Mouse (Mus musculus): ENCODE results near the gene Selenbp2. TPM values are rescaled to one million over a fixed set of nuclear protein-coding genes. Genes with fewer than 3 reads are reported as not detected.
"Not testable (repeated sequence)": the region's sequence is repeated elsewhere in the genome, so short reads cannot be mapped to it uniquely, and the experiment has no call there.

The Selenbp2 gene
- total RNA-seq, 2 experiments from 2014 or later, result not detected

DNA sequence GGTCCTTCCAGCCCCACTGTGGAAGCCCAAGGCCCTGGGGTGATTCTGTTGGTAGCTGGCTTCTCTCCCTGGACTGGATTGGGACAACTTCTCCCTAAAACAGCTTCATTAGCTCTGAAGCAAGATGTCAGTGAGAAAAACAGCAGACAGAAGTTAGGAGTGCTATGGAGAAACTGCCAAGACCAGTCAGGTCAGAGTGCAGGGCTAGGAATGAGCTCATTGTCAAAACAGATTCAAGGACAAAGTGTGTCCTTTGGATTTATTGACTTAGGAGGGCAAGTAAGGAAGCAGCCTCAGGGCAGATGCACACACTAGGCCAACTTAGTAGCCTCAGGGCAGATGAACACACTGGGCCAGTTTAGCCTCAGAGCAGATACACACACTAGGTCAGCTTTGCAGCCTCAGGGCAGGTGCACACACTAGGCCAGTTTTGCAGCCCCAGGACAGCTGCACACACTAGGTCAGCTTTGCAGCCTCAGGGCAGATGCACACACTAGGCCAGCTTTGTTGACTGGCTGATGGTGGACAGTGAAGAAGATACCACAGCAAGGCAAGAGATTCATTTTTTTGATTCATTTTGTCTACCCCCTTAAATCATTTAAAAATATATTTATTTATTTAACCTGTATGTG, 2.6 kb upstream of the Selenbp2 start:
- no peak for DNase-seq (ENCODE audit: low spot score in 2 of 2)

- not testable (repeated sequence) for DNase-seq (ENCODE audit: low spot score in 2 of 2)
Observed at GRCm38 (mm10) chr3:94691694-94692093, 1.7 kb upstream of the Selenbp2 start.

GRCm38 (mm10) chr3:94693874-94694273, 518 bp downstream of the Selenbp2 start:
- not testable (repeated sequence) for DNase-seq (ENCODE audit: low spot score in 2 of 2)

DNA sequence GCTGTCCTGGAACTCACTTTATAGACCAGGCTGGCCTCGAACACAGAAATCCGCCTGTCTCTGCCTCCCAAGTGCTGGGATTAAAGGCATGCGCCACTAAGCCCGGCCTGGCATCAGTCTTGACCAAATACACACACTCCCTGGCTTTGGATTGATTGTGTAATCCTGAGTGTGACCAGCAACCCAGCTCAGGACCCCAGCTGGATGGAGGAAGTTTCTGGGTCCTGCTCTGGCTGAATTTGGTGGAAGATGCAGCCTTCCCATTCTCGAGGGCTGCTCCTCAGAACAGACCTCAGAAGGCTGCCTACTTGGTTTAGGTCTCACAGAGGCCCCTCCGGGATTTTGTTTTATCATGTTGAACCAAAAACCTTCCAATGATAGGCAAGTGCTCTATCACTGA, 2.2 kb downstream of the Selenbp2 start:
- DNase-seq (ENCODE audit: low spot score in 2 of 2), result not testable (repeated sequence)

DNA sequence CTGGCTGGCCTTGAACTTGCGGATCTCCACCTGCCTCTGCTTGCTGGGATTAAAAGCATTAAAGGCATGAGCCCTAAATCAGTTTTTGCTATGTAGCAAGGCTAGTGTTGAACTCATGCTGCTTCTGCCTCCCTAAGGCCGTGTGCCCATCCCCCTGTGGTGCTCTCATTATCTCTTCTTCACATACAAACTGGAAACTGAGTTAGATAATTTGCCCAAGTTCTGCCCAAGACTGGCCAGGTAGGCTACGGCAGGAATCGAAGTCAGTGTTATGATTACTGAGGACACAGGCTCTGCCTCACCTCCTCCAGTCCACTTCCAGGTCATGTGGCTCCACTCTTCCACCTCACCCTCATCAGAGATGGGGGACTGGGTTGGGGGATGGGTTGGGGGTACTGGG, 2.9 kb downstream of the Selenbp2 start:
- not testable (repeated sequence) for DNase-seq (ENCODE audit: low spot score in 2 of 2)

DNA sequence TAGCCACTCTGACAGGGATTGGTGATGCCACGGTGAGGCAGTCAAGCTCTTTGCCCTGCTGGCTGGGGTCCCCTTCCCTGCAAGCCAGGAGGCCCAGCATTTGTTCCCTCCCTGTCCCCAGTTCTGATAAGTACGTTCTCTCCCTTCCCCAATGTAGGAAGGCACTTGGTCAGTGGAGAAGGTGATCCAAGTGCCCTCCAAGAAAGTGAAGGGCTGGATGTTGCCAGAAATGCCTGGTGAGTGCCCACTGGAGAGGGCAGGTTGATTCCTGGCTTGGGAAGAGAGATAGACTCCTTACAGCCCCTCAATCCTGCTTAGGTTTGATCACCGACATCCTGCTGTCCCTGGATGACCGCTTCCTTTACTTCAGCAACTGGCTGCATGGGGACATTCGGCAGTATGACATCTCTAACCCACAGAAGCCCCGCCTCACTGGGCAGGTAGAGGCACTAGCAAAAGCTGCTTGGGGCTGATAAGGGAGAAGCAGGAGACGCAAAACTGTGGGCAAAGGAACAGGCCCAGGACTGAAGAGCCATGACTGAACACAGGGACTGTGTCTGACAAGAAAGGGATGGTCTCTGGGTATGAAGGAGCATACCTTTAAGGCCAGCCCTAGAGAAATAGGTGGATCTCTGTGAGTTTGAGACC, 8.9 kb downstream of the Selenbp2 start:
- not testable (repeated sequence) for DNase-seq (ENCODE audit: low spot score in 2 of 2)

GRCm38 (mm10) chr3:94702856-94703255, 9.5 kb downstream of the Selenbp2 start:
- no peak for DNase-seq (ENCODE audit: low spot score in 2 of 2)

DNA sequence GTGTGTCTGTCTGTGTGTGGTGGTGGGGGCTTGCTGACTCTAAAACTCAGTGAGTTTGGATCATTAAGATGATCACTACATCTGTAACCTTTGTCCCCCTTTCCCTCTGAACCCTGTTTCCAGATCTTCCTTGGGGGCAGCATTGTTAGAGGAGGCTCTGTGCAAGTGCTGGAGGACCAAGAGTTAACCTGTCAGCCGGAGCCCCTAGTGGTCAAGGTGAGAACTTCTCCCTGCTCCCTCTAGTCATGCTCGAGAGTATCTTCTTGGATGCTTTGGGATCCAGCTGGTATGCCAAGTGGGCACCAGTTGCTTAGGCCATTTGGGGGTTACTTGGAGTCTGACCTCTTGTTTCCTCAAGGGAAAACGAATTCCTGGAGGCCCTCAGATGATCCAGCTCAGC, 10.0 kb downstream of the Selenbp2 start:
- DNase-seq (ENCODE audit: low spot score in 2 of 2), result peak in 1 of 2 experiments; percentile 15

DNA sequence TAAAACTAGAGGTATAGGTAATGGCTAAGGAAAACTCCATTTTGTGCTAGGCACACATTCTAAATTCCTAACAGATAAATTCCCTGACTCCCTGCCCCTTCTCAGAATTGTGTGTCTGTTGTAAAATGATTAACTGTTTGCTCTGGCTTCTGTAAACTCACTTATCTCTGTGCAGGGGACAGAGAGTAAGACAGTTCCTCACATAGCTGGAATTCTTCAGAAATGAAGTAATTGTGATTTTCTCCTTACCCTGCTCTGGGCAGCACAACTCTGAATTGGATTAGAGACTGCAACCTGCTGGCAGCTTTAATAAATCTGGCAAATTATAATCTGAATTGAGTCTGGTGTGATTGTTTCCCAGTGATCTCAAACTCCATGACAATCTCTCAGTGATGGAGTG, 17.2 kb downstream of the Selenbp2 start:
- DNase-seq (ENCODE audit: low spot score in 2 of 2), result not testable (repeated sequence)

- not testable (repeated sequence) for DNase-seq (ENCODE audit: low spot score in 2 of 2)
Observed at GRCm38 (mm10) chr3:94713424-94713823, 20.1 kb downstream of the Selenbp2 start.

- not testable (repeated sequence) for DNase-seq (ENCODE audit: low spot score in 2 of 2)
Observed at GRCm38 (mm10) chr3:94718253-94718652, 24.9 kb downstream of the Selenbp2 start.

DNA sequence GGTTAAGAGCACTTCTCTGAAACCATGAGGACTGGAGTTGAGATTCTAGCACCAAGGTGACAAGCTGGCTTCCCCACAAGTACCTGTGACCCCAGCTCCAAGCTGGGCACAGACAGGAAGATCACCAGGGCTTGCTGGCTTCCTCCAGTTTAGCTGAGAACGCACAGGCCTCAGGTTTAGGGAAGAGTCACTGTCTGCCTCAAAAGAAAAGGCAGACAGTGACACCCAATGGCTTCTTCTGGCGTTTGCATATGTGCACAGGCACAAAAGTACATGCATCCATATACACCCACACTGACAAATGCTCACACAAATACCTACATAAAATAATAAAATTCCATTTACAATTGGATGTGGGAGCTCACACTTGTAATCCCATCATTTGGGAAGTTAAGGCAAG, 30.3 kb downstream of the Selenbp2 start:
- not testable (repeated sequence) for DNase-seq (ENCODE audit: low spot score in 2 of 2)

DNA sequence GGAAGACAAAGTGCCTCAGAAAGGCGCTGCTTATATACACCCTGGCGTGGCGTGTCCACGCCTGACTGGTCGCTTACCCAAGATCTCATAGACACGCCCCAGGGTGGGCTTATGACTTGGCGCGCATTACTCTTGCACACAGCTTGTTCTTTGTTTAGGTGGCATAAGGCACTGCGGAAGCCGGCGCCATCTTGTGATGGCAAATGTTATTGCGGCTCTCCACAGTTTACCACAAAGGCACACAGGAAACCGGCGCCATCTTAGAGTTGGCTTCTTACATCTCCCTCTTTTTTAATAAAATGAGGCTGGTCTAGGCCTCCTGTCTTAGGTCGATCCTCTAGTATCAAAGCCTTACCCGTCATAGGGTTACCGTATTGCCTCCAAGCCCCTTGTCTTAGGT, 52.3 kb downstream of the Selenbp2 start:
- DNase-seq (ENCODE audit: low spot score in 2 of 2), result no peak

Other genes starting within 250 kb of the Selenbp2 start
- gene Oaz3, start 249.6 kb upstream of the Selenbp2 start, total RNA-seq (2021), result not detected
- 100 to 1,000 TPM; 222 to 249 TPM for gene Celf3, start 215.3 kb upstream of the Selenbp2 start, total RNA-seq (2021)
- gene Riiad1, start 213.2 kb upstream of the Selenbp2 start, total RNA-seq (2021), result 1 to 10 TPM; 5.7 to 8.8 TPM
- gene Snx27, start 110.8 kb upstream of the Selenbp2 start, total RNA-seq (2021), result 10 to 100 TPM; 80.2 to 88.8 TPM
- gene Gm10972, start 50.4 kb upstream of the Selenbp2 start, total RNA-seq (2021), result not detected
- 1 to 10 TPM; 2.6 to 3.1 TPM for gene Tuft1, start 34.7 kb upstream of the Selenbp2 start, total RNA-seq (2021)
- gene Cgn, start 92.9 kb downstream of the Selenbp2 start, total RNA-seq (2021), result 1 to 10 TPM; 6.3 to 8.6 TPM
- 10 to 100 TPM; 56.0 to 57.3 TPM for gene Pogz, start 144.0 kb downstream of the Selenbp2 start, total RNA-seq (2021)
- 100 to 1,000 TPM; 289 to 312 TPM for gene Psmb4, start 193.4 kb downstream of the Selenbp2 start, total RNA-seq (2021)
- 1 to 10 TPM; 4.8 to 5.2 TPM for gene Selenbp1, start 239.5 kb downstream of the Selenbp2 start, total RNA-seq (2021)